Mouse (Mus musculus) c-Kit-positive CD71-negative TER-119-negative erythroid progenitor cells, embryonic 14.5 days (primary cell): ENCODE data around the gene Txnip.
A peak's percentile ranks its signal among the peaks of the same experiment; 100 is the strongest.
"Not testable (repeated sequence)": the region's sequence is repeated elsewhere in the genome, so short reads cannot be mapped to it uniquely, and the experiment has no call there.

Source experiments
- DNase-seq: peaks from one replicate; pipeline ENCODE4 v3.0.0-alpha.2; 2013; ENCODE audit warnings: low read depth

Txnip gene

DNA sequence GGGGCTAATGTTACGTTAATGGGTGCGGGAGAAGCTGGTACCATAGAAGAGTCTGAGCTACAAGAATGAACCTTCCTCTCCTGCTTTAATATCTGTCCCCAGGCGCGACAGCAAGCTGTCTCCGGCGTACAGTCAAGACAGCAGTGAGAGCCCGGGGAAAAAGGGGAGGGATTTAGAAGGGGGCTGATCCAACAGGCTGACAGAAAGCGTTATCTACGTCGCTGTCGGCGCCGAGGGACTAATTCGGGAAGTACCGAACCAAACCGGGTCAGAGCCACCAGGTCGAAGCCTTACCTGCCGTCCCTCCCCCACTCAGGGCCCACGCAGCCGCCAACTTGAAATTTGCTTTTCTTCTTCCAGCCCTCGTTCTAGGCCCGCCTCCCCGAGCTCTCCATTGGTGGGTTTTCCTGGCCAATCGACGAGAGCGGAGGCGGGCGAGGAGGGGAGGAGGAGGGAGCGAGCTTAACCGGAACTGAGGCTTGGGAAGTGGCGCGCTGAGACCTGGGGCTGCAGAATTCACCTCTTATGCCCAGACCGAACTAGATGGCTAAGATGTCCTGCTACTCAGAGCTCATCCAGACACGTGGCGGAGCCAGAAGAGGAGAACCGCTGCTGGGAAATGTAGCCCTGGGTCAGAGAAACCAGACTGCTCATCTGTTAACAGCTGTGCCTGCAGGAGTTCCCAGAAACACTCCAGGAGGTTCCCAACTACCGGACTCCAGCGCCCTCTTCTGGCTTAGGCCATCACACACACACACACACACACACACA is 36.2 kb downstream of the Txnip start, which contains the start of gene Polr3gl:
Gene Polr3gl (minus strand): TSS at position 392 of the 771 bp plus-strand sequence.
- peak; percentile 88 for DNase-seq

DNA sequence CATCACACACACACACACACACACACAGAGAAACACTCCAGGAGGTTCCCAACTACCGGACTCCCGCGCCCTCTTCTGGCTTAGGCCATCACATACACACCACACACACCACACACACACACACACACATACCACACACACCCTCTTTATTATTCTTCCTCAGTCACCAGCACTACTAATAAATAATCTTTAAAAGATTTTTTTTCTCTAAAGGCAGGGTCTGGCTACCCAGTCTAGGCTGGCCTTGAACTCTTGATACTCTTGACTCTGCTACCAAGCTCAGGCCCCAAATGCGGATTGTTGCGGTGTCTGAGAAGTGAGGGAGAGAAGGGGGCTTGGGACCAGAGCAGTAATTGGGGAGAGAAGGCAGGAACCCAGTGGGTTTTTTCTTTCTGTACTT is 37.1 kb downstream of the Txnip start:
- no peak for DNase-seq

DNA sequence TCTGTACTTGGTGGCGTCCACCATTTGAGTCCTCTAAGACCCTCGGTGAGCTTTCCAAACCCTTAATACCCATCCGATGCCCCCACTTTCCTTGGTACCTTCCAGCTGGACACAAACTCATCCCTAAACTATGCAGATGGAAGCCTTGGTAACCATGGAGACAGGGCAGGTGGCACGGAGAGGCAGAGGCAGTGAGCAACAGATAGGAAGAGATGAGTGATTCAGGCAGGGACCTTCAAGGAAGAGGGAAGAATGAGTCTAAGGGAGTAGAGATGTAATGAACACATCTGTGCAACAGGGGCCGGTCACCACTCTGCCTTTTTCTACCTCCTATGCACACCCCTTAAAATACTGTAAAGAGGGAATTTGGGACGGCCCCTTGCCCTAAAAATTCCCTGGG is 37.9 kb downstream of the Txnip start:
- no peak for DNase-seq

- DNase-seq: no peak
Measured at GRCm38 (mm10) chr3:96596228-96596707, 38.5 kb downstream of the Txnip start, which contains the start of gene Ankrd34a. Gene Ankrd34a (plus strand): TSS chr3:96596636.

DNA sequence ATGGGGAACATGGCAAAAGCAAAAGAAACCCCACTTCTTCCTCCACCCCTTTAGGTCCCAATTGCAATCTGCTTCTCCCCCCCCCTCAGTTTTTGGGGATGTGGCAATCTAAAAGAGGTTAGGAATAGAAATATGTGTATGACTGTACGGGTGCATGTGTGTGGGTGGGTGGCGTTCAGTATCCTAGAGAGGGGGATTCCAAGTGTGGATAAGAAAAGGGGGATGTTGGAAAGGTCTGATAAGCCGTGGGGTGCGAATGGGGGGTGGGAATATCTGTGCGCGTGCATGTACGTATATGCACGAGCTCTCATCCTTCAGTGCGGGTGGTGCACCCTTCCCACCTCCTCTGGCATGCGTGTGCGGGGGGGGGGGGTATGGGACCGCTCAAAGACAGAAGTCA is 39.1 kb downstream of the Txnip start:
- no peak for DNase-seq

DNA sequence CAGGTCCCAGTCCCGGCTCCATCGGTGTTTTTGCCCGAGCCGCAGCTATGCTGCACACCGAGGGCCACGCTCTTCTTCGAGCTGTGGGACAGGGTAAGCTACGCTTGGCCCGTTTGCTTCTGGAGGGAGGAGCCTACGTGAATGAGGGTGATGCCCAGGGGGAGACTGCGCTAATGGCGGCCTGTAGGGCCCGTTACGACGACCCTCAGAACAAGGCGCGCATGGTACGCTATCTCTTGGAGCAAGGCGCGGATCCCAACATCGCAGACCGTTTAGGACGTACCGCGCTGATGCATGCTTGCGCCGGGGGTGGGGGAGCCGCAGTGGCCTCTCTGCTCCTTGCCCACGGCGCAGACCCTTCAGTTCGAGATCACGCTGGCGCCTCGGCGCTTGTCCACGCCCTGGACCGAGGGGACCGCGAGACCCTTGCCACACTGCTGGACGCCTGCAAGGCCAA is 39.7 kb downstream of the Txnip start:
- DNase-seq: no peak

DNA sequence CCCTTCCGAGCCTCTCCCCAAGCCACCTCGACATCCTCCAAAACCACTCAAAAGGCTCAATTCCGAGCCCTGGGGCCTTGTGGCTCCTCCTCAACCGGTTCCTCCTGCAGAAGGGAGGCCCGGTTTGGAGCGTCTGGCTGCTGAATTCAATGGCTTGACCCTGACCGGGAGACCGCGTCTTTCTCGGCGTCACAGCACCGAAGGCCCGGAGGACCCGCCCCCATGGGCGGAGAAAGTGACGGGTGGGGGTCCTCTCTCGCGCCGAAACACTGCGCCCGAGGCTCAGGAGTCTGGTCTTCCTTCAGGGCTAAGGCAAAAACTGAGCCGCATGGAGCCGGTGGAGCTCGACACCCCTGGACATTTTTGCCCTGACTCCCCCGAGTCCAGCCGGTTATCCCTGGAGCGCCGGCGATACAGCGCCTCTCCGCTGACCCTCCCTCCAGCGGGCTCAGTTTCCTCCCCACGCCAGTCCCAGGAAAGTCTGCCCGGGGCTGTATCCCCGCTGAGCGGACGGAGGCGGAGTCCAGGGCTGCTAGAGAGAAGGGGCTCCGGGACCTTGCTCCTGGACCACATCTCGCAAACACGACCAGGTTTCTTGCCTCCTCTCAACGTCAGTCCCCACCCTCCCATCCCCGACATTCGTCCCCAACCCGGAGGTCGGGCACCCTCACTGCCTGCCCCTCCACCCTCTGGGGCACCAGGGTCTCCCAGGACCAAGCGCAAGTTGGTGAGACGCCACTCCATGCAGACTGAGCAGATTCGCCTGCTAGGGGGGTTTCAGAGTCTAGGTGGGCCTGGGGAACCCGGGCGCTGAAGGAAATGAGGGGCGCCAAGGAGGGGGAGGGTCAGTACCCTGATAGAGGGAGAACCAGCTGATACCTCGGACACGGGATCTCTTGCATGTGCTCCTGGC is 40.7 kb downstream of the Txnip start:
- no peak for DNase-seq

DNA sequence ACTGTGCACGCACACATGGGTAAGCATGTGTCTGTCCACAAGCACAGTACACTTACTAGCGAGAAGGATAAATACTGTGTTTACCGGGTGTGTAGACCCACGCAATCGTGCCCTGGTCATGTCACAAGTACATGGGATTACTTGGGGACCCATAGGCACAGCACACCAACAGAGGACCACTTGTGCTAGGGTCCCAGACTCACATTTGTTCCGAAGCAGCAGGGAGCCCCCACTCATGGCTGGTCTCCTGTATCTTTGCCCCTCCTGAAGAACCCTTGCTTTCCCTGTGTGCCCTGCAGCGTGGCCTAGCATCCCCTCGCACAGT is 41.3 kb downstream of the Txnip start:
- DNase-seq: no peak

- DNase-seq: no peak
Measured at GRCm38 (mm10) chr3:96599411-96599810, 41.7 kb downstream of the Txnip start.

DNA sequence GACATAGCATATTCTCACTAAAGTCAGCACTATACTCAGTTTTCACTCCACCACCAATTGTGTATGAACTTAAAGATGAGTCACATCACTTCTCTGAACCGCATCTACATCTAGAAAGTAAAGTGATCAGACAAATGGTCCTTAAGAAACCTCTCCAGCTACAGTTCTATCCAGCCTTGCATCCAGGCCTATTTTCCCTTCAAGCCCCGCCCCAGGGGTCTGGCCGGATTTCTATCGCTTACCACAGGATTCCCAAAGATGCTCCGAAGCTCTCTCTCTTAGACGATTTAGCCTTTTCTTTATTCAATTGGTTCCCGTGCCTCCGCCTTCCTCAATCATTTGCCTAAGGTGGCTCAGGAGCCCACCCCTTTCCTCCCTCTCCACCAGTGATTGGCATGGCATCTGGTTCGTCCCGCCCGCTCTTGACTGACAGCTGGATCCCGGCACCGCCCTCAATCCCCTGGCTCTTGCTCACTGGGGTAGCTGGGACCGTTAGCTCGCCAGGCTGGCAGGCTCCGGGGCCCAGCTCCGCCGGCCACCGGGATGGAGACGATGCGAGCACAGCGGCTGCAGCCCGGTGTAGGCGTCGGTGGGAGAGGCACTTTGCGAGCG is 43.0 kb downstream of the Txnip start, which contains the start of gene Lix1l:
Gene Lix1l (plus strand): TSS at position 511 of the 612 bp plus-strand sequence.
- peak; percentile 86 for DNase-seq

DNA sequence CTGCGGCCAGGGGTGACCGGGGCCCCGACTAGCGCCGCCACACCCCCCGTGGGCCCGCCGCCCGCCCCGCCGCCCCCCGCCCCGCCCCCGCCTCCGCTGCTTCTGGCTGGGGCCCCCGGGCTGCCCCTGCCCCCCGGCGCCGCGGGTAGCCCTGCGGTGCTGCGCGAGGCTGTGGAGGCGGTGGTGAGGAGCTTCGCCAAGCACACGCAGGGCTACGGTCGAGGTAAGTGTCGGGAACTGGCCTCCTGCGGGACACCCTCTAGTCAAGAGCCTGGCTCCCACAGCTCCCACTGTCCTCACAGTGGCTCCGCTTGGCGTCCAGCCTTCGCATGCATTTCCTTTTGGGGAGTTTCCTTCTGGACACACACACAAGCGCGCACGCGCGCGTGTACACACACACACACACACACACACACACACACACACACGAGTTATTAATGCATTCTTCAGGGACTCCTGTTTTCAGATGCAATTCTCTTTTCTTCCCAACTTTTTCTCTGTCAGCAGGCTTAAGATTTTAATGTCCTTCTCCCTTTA is 43.6 kb downstream of the Txnip start:
- DNase-seq: no peak

DNA sequence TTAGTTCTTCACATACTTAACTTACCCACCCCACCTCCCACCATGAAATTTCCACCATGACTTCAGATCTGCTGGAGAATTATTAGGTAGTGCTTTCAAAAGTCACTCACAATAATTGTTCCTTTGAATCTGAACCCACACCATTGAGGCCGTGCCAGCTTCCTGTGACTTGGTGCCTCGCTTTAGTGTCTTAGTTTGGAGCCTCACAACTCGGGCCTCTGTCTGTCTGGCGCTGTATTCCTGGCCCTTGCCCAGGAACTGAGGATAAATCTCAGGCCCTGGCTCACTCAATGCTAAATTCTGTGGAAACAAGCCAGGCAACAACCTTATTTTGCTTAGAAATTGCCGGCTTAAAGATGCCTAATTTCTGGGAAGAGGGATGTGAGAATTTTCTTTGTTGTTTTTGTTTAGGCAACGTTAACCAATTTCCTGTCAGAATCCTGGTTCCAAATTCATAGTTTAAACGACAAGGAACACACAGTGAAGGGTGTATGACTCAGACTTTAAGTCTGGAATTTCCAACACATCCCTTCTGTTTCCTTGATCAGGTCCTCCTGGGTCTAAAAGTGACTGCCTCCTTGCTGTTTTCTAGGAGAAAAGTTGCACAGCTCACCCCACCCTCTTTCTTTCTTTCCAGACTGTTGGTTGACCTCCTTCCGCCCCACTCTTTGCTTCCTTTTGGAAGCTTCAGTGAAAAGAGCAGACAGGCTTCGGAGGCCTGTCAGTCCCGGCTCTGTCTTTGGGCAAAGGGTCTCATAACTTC is 44.4 kb downstream of the Txnip start:
- no peak for DNase-seq

- DNase-seq: no peak
Measured at GRCm38 (mm10) chr3:96602704-96603084, 44.9 kb downstream of the Txnip start.

GRCm38 (mm10) chr3:96603311-96603710 is 45.6 kb downstream of the Txnip start:
- DNase-seq: no peak

DNA sequence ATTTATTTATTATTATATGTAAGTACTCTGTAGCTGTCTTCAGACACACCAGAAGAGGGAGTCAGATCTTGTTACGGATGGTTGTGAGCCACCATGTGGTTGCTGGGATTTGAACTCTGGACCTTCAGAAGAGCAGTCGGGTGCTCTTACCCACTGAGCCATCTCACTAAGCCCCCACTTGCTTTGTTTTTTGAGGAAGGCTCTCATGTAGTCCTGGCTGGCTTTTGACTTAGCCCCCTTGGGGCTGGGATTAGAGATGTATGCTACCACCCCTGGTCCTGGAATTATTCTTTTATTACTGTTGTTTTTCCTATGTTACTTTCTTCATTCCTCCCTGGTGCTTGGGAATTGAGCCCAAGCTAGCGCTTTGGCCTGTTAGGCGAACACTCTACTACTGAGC is 48.2 kb downstream of the Txnip start:
- not testable (repeated sequence) for DNase-seq

- no peak for DNase-seq
Measured at GRCm38 (mm10) chr3:96606618-96607017, 48.9 kb downstream of the Txnip start.
